Mouse (Mus musculus) thymus, postnatal 14 days (tissue): ENCODE data around the gene Csrp2.
A peak's percentile ranks its signal among the peaks of the same experiment; 100 is the strongest.

ENCODE experiments used
- DNase-seq: peaks from one replicate; pipeline ENCODE4 v3.0.0; 2021

Csrp2 gene

GRCm38 (mm10) chr10:110919531-110920343 lies at the start of gene Csrp2:
TSS of gene Csrp2 (plus strand) at chr10:110919789.
- DNase-seq: peak; percentile 72

DNA sequence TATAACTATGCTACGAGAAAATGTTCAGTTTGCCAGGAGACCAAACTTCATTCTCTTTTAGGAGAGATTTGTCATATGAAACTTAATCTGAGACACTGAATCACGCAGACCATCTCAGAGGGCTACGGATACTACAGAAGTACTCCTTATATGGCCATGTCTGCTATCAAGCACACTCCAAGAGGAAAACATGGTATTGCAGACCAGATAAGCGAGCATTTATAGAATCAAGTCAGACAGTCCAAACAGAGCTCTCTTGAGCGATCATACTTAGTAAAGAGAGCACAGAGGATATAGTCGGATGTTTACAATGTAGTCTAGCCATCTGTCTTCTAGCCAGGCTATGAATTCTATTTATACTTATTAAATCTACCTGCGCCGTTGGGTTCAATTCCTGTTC lies 44.7 kb upstream of the Csrp2 start:
- no peak for DNase-seq

DNA sequence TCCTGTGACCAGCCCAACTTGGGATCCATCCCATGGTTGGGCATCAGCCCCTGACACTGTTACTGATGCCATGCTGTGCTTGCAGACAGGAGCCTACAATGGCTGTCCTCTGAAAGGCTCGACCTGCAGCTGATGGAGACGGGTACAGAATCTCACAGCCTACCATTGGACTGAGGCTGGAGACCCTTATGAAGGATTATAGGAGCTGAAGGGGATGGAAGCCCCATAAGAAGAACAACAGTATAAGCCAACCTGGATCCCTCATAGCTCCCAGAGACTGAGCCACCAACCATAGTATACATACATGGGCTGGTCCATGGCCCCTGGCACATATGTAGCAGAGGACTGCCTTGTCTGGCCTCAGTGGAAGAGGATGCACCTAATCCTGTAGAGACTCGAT lies 42.6 kb upstream of the Csrp2 start:
- no peak for DNase-seq

DNA sequence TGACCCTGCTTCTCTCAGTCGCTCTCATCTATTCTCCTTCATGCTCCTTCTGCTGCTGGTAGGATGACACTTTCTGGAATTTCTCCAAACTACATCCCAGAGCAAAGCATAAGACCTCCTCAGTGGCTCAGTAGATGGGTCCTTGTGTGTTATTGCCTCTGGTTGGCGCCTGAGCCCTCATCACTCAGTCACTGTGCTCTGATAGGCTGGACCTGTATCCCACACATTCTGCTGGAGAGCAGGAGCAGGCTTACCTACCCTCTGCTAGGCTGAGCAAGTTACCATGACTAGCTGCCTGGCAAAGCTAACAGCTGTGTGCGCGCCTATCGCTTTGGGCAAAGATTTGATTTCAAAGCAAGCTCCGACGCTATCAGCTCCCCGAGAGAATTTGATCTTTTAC lies 41.7 kb upstream of the Csrp2 start:
- DNase-seq: no peak

GRCm38 (mm10) chr10:110878641-110879040 lies 40.9 kb upstream of the Csrp2 start:
- DNase-seq: no peak

GRCm38 (mm10) chr10:110879426-110880066 lies 40.0 kb upstream of the Csrp2 start:
- no peak for DNase-seq

DNA sequence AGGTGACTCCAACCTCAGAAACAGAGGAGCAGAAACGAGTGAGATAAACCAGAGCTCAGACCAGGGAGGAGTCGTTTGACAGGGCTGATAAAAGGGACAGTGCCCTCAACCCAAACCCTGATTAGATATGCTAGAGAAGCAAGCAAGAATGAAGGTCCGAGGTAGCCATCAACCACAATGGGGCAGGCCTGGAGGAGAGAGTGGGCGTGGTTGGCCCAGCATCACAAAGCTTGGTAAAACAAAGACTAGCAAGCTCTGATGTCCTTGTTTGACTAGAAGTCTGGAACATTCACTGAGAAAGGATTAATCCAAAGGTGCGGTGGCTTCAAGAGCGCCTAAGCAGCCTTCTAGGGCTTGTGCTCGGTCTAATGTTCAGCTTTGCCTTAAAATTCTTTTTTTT lies 38.2 kb upstream of the Csrp2 start:
- no peak for DNase-seq

DNA sequence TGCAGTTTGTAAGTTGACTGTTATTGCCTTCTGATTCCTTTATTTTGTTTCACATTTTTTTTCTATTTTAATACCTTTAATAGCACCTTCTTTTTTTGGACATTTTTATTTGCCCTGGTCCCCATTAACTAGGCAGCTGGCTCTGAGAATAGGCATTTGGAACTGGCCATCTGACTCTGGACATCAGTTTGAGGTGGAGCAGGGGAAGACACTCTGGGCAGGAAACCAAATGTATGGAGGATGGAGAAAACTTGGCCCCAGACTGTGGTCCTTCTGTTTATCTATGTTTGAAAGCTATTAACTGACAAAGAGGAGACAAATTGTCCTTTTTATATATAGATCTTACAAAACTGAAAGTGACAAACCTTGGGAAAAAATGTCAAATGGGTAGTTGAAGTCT lies 36.9 kb upstream of the Csrp2 start:
- no peak for DNase-seq

- no peak for DNase-seq
Observed at GRCm38 (mm10) chr10:110890656-110891272, 28.8 kb upstream of the Csrp2 start.

GRCm38 (mm10) chr10:110899744-110900501 lies 19.7 kb upstream of the Csrp2 start:
- no peak for DNase-seq

GRCm38 (mm10) chr10:110903862-110904261 lies 15.7 kb upstream of the Csrp2 start:
- no peak for DNase-seq

- DNase-seq: no peak
Observed at GRCm38 (mm10) chr10:110916666-110917344, 2.8 kb upstream of the Csrp2 start.

GRCm38 (mm10) chr10:110917521-110917920 lies 2.1 kb upstream of the Csrp2 start:
- no peak for DNase-seq

GRCm38 (mm10) chr10:110918414-110919391 lies 886 bp upstream of the Csrp2 start:
- DNase-seq: no peak

DNA sequence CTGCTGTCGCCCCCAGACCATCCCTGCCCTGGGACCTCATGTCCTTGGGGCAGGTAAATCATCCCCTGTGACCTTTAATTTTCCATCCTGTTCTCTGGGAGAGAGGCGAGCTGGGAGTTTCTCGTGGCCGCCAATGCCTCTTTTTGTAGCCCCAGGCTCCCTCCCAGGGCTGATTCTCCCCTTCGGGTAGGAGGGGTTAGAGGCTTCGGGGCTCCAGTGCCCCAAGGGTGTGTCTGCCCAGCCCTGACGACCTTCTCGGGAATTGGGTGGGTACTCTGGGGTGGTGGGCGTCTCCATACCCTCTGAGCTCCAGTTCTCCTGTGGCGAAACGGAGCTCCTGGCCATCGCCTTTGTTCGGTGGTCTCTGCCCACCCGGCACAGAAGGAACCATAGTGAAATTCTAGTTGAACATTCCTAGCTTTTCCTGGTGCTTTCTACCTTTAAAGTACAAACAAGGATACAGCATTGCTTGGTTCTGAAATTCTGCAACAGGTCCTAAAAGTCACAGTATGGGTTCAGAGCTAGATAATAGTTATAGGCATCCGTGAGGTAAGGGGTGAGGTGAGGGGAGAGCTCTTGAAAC lies 870 bp downstream of the Csrp2 start:
- no peak for DNase-seq

- no peak for DNase-seq
Observed at GRCm38 (mm10) chr10:110921890-110922289, 2.3 kb downstream of the Csrp2 start.

DNA sequence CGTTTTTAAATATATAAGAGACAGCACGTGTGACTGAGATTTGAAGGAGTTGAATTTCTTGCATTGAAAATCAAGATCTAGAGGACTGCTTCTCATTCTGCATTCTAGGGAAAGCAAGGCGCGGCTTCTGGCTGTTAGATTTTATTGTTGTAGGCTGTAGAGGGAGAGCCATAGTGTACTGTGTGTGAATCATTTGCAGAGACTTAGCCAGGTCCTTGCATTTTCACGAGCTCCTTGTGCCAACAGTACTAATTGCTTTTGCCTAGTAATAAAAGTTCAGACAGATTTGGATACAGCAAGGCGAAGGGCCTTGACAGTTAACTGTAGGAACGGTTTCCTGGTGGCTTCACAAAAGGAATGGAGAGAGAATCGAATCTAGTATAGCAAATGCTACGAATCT lies 3.0 kb downstream of the Csrp2 start:
- DNase-seq: no peak

DNA sequence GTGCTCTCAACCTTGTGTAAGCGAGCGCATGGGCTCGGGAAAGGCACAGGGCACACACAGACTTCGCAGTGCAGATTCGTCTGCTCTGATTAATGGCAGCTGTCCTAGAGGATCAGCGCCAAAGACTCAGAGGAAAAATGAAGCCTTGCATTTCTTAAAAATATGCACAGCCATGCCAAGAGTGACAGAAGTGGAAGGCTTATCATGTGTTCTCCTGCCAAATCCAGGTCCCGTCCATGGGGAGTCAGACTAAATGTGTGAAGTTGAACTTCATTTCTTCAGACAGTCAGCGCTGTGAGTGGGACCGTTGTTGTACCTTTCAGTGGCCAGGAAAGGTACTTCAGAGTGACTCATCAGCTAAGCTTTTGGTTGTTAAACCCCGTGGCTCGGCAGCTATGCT lies 7.9 kb downstream of the Csrp2 start:
- no peak for DNase-seq

DNA sequence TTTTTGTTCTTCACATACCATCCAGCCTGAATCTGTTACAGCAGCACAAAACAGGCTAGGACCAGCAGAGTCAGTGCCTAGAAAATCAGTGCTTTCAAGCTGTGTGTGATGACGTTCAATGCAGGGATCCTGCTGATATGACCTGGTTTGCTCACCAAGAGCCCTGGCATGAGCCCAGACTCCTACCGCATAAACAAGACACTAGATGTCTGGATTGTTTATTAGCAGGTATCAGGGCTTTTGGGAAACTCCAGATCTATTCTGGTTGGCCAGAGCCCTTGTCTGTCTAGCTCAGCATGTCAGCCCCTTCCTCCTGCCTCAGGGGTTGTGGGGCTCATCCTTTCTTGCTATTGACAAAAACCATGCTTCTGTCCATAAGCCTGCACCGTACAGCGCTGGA lies 10.2 kb downstream of the Csrp2 start:
- DNase-seq: no peak

- no peak for DNase-seq
Observed at GRCm38 (mm10) chr10:110931161-110931912, 11.7 kb downstream of the Csrp2 start.
